ENCODE assay signal across 10 mouse cellular contexts in the genomic region with DNA sequence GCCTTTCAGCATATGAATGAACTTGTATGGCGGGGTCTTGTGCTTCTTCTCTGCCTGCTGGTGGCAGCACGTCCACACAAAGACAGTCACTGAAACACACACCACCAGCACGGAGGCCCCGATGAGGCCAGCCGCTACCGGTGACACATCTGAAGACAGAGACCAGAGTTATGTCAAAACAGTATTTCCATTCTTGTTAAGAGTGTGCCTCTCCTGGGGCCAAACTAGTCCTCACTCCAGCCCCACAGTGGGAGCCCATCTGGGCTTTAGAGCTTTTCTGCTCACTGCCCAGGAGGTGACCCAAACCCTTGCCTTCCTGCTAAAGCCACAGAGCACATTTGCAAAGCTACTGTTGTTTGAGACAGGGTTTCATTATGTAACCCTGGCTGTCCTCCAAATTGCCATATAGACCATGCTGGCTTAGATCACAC. TPM values are rescaled to one million over a fixed set of nuclear protein-coding genes. Genes with fewer than 3 reads are reported as not detected.
DNase-seq lines count a peak whose midpoint lies in the region; ATAC-seq and TF ChIP-seq lines count a peak whose summit lies in the region.
"Had no signal": no experiment of that assay in that cellular context is flagged by ENCODE, and none has a peak within 500 bp of the region (broad histone marks: within the 10 kb centered on the region; RNA-seq: fewer than 3 reads in every experiment).

No protein-coding gene starts in this region.

- no peak for DNase-seq in heart, embryonic 10.5 days (ENCODE audit: low spot score)
- no peak for DNase-seq in heart, adult 8-10 months (ENCODE audit: low spot score)
- DNase-seq in midbrain, embryonic 10.5 days (ENCODE audit: low spot score) = no peak
- peak; percentile 75 for DNase-seq in brain, embryonic 14.5 days (ENCODE audit: low read depth)
- no peak for DNase-seq in ovary, postnatal 36 days (ENCODE audit: low spot score)
- DNase-seq in layer of hippocampus, adult 9-10 months (ENCODE audit: low spot score) = no peak
- DNase-seq: kidney, postnatal 14 days had no signal

- TF ChIP-seq CTCF in brain, embryonic 14.5 days (IDR thresholded peaks at IDR 0.05; ENCODE audit: borderline replicate concordance, extremely low read depth, insufficient read depth, insufficient read length) = no peak; the same call in 1 of the 2 replicates

- H3K9ac ChIP-seq in midbrain, embryonic 13.5 days (replicated peaks) = no peak overlapping the region
- no peak overlapping the region for H3K9ac ChIP-seq in midbrain, embryonic 16.5 days (ENCODE audit: low read depth, low read length)

- no peak for TF ChIP-seq POLR2A in brain, embryonic 14.5 days (IDR thresholded peaks at IDR 0.05; ENCODE audit: borderline replicate concordance, extremely low read depth, insufficient read depth, insufficient read length, poor library complexity, severe bottlenecking)

- H3K27ac ChIP-seq in heart, embryonic 10.5 days = peak overlapping the region; percentile 47
- H3K27ac ChIP-seq in midbrain, embryonic 13.5 days = peak overlapping the region; percentile 47; the same call in 1 of the 2 replicates
- no peak overlapping the region for H3K27ac ChIP-seq in midbrain, embryonic 10.5 days (replicated peaks)
- peak overlapping the region; percentile 18; the same call in 1 of the 2 replicates for H3K27ac ChIP-seq in midbrain, embryonic 16.5 days (ENCODE audit: low read length)
- H3K27ac ChIP-seq: embryonic facial prominence, embryonic 10.5 days had no signal

- WGBS in heart, embryonic 10.5 days = 42% methylated on average over 6 of the region's 6 CpGs
- WGBS in midbrain, embryonic 13.5 days = 49% methylated on average over 6 of the region's 6 CpGs
- WGBS in midbrain, embryonic 10.5 days = 76% methylated on average over 6 of the region's 6 CpGs
- 31% methylated on average over 6 of the region's 6 CpGs for WGBS in midbrain, embryonic 16.5 days

- no peak for ATAC-seq in midbrain, embryonic 13.5 days
- no peak for ATAC-seq in midbrain, embryonic 16.5 days

- H3K27me3 ChIP-seq in heart, embryonic 10.5 days (ENCODE audit: insufficient read depth, poor library complexity, severe bottlenecking) = no peaks in the 10 kb centered on the region
- no peaks in the 10 kb centered on the region for H3K27me3 ChIP-seq in midbrain, embryonic 13.5 days
- no peaks in the 10 kb centered on the region for H3K27me3 ChIP-seq in midbrain, embryonic 10.5 days (ENCODE audit: low read depth, poor library complexity, severe bottlenecking)
- no peaks in the 10 kb centered on the region for H3K27me3 ChIP-seq in midbrain, embryonic 16.5 days (ENCODE audit: control insufficient read depth, insufficient read depth, low read depth, low read length)

- no peak overlapping the region for H3K4me3 ChIP-seq in heart, embryonic 10.5 days
- no peak overlapping the region for H3K4me3 ChIP-seq in midbrain, embryonic 13.5 days (replicated peaks)
- H3K4me3 ChIP-seq in midbrain, embryonic 10.5 days = no peak overlapping the region
- no peak overlapping the region for H3K4me3 ChIP-seq in midbrain, embryonic 16.5 days (ENCODE audit: low read depth, low read length)
- H3K4me3 ChIP-seq: embryonic facial prominence, embryonic 10.5 days had no signal

- H3K4me1 ChIP-seq in heart, embryonic 10.5 days = peaks cover 19% of the 10 kb centered on the region
- peaks cover 48% of the 10 kb centered on the region for H3K4me1 ChIP-seq in midbrain, embryonic 13.5 days (replicated peaks)
- H3K4me1 ChIP-seq in midbrain, embryonic 10.5 days = peaks cover 24% of the 10 kb centered on the region
- H3K4me1 ChIP-seq in midbrain, embryonic 16.5 days (ENCODE audit: control insufficient read depth, insufficient read depth, low read length) = peaks cover 19% of the 10 kb centered on the region

- H3K9me3 ChIP-seq in heart, embryonic 10.5 days = no peaks in the 10 kb centered on the region
- H3K9me3 ChIP-seq in midbrain, embryonic 13.5 days = no peaks in the 10 kb centered on the region
- H3K9me3 ChIP-seq in midbrain, embryonic 10.5 days (replicated peaks) = no peaks in the 10 kb centered on the region
- H3K9me3 ChIP-seq in midbrain, embryonic 16.5 days (replicated peaks; ENCODE audit: control insufficient read depth, low read length, poor library complexity, severe bottlenecking) = no peaks in the 10 kb centered on the region
- H3K9me3 ChIP-seq: embryonic facial prominence, embryonic 10.5 days had no signal

- no peak overlapping the region for H3K4me2 ChIP-seq in midbrain, embryonic 13.5 days (replicated peaks)
- no peak overlapping the region for H3K4me2 ChIP-seq in midbrain, embryonic 16.5 days (ENCODE audit: low read length)

- peaks cover 19% of the 10 kb centered on the region for H3K36me3 ChIP-seq in heart, embryonic 10.5 days
- H3K36me3 ChIP-seq in midbrain, embryonic 13.5 days = peaks cover 72% of the 10 kb centered on the region
- peaks cover 91% of the 10 kb centered on the region for H3K36me3 ChIP-seq in midbrain, embryonic 10.5 days
- peaks cover 15% of the 10 kb centered on the region for H3K36me3 ChIP-seq in midbrain, embryonic 16.5 days (ENCODE audit: control insufficient read depth, insufficient read depth, low read length)

RNA-seq across cellular contexts. Expression of a gene that starts 12.5 kb away (rescaled TPM):
- polyA plus RNA-seq in heart, embryonic 10.5 days (2016; fragmentation: Nextera tagmentation; extraction: Ambion mirVana) = 11.8 and 15.8 TPM in 2 replicates
- total RNA-seq in heart, adult 8-10 months (2022) = 1 to 10 TPM; 6.4 to 9.0 (median 7.7) TPM
- polyA plus RNA-seq in midbrain, embryonic 13.5 days (2015; fragmentation: Nextera tagmentation; extraction: Ambion mirVana) = 200 and 211 TPM in 2 replicates
- polyA plus RNA-seq in midbrain, embryonic 10.5 days (2016; fragmentation: Nextera tagmentation; extraction: Ambion mirVana) = 129 and 187 TPM in 2 replicates
- 149 and 165 TPM in 2 replicates for polyA plus RNA-seq in brain, embryonic 14.5 days (2012; rRNA removed)
- 217 and 225 TPM in 2 replicates for polyA plus RNA-seq in midbrain, embryonic 16.5 days (2015; fragmentation: Nextera tagmentation; extraction: Ambion mirVana)

RNA-seq across cellular contexts. Expression of a gene that starts 45.8 kb away (rescaled TPM):
- polyA plus RNA-seq in heart, embryonic 10.5 days (2016; fragmentation: Nextera tagmentation; extraction: Ambion mirVana) = 40.5 and 42.5 TPM in 2 replicates
- 10 to 100 TPM; 61.8 to 76.1 (median 67.9) TPM for total RNA-seq in heart, adult 8-10 months (2022)
- polyA plus RNA-seq in midbrain, embryonic 13.5 days (2015; fragmentation: Nextera tagmentation; extraction: Ambion mirVana) = 51.1 and 52.1 TPM in 2 replicates
- polyA plus RNA-seq in midbrain, embryonic 10.5 days (2016; fragmentation: Nextera tagmentation; extraction: Ambion mirVana) = 38.9 and 43.8 TPM in 2 replicates
- 45.2 and 49.2 TPM in 2 replicates for polyA plus RNA-seq in brain, embryonic 14.5 days (2012; rRNA removed)
- polyA plus RNA-seq in midbrain, embryonic 16.5 days (2015; fragmentation: Nextera tagmentation; extraction: Ambion mirVana) = 59.4 and 65.6 TPM in 2 replicates
